Mouse (Mus musculus) gastrocnemius, postnatal 4 days (tissue): Measurements from ENCODE around the gene Mynn. TPM values are rescaled to one million over a fixed set of nuclear protein-coding genes. Genes with fewer than 3 reads are reported as not detected.
A peak's percentile ranks its signal among the peaks of the same experiment; 100 is the strongest.

Experiments
- DNase-seq, 2 experiments: peaks; one replicate each; pipeline ENCODE4 v3.0.0; 2021 to 2022; ENCODE audit warnings: low spot score in 2 of 2, mixed read lengths in 2 of 2
- total RNA-seq, 2 experiments: library from RNA; stranded (reverse); gene quantifications; 2 replicates each; pipeline ENCODE4 v1.2.3; 2021

Mynn gene
- total RNA-seq, 2 experiments from 2014 or later = 16.5 to 22.0 TPM

GRCm38 (mm10) chr3:30635629-30636028 lies 33.8 kb downstream of the Mynn start:
- no peak for DNase-seq

DNA sequence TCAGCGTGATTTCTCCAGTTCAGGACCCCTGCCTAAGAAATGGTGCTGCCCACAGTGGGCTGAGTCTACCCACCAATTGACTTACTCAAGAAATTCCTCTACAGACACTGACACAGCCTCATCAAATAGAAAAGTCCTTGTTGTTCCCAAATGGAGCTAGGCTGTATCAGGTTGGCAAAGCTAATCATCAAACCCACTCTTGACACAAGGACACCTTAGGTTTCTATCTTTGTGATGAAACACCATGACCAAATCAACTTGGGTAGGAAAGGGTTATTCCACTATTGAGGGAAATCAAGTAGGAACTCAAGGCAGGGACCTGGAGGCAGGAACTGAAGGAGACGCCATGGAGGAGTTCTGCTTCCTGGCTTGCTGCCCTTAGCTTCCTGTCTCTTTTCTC lies 42.3 kb downstream of the Mynn start, which contains the start of gene Lrriq4:
Lrriq4 (plus strand) TSS at position 301 of the 400 bp plus-strand sequence.
- no peak for DNase-seq

- no peak for DNase-seq
These were observed 44.9 kb downstream of the Mynn start for GRCm38 (mm10) chr3:30646761-30647160.

DNA sequence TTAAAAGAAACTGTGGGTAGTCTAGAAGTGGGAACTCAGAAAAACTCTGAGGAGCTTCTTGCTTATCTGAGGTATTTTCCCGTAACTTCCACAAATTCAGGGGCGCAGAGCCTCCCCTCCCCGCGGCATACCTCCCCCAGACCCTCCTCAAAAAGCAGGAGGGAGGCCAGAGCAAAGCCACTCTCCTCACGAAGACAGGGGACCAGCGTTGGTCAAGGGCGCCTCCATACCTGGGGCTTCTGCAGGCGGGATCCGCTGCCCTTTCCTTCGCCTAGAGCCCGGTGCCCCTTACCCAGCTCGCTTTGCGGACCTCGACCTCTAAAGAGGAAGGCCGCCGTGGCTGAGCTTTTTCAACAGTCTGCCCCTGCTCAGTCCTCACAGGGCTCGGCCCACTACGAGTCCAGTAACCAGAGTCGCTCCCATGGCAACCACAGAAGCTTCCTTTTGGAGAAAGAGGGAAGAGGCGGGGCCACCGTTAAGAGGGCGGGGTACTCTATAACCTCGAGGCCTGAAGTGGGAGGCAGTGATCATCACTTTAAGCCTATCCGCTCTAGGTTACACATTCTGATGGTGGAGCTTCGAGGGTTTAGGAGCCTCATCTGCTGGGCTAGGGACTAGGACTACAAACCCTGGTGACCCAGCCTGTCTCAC lies 45.7 kb downstream of the Mynn start, which contains the start of gene Lrrc34:
Lrrc34 (minus strand) TSS at position 430 of the 651 bp plus-strand sequence.
- DNase-seq = peak; percentile 18 to 47

- DNase-seq = no peak
These were observed 46.6 kb downstream of the Mynn start for GRCm38 (mm10) chr3:30648466-30648865.

GRCm38 (mm10) chr3:30650062-30650841 lies 48.4 kb downstream of the Mynn start:
- DNase-seq = no peak

- no peak for DNase-seq
These were observed 54.1 kb downstream of the Mynn start for GRCm38 (mm10) chr3:30655937-30656336.

DNA sequence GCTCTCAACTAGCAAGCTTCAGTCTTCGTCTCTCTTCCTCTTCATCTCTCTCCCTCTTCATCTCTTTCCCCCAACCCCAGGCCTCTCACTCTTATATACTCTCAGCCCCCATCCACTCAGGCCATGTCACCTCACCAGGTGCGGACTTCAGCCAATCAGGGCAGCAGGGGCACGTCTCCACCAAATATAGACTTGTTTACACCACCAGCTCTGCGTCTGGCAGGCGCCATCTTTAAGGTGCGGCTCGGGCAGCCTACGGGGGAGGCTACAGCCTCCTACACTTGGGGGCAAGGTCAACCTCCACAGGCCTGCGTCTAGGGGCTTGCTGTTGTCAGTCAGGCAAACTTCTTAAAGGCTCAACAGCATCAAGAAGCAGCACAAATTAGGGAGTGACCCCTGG lies 56.6 kb downstream of the Mynn start:
- no peak for DNase-seq

Other genes starting within 250 kb of the Mynn start
- 10 to 100 TPM; 15.6 to 18.0 TPM for gene Mecom, start 54.1 kb upstream of the Mynn start, total RNA-seq
- gene Actrt3, start 2.1 kb upstream of the Mynn start, total RNA-seq = not detected
- gene Lrriq4, start 42.4 kb downstream of the Mynn start, total RNA-seq = not detected
- gene Lrrc34, start 45.8 kb downstream of the Mynn start, total RNA-seq = not detected
- gene Lrrc31, start 97.8 kb downstream of the Mynn start, total RNA-seq = not detected
- 1 to 10 TPM; 1.8 to 2.1 TPM for gene Samd7, start 144.2 kb downstream of the Mynn start, total RNA-seq
- gene Sec62, start 190.8 kb downstream of the Mynn start, total RNA-seq = 10 to 100 TPM; 78.3 to 88.1 TPM